9 mouse cellular contexts compared by ENCODE assay signal in the genomic region with DNA sequence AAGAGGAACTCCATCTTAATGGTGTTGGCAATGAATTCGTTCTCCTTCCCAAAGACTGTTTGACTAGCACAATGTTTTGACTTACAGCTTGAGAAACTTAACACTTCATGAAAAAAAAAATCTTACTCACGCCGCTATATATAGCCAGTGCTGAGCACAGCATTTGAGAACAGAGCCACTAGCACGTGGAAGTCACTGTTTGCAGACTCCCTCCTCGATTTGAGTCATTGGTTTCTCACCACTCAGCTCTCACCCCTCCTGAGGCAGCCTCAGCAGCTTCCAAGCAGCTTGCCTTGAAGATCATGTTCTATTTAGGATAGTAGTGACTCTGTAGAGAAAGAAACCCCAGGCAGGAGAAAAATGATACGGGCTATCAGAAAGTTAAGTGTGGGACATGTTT.
A peak's percentile ranks its signal among the peaks of the same experiment; 100 is the strongest.
DNase-seq lines count a peak whose midpoint lies in the region; ATAC-seq and TF ChIP-seq lines count a peak whose summit lies in the region.
"Had no signal": no experiment of that assay in that cellular context is flagged by ENCODE, and none has a peak within 500 bp of the region (broad histone marks: within the 10 kb centered on the region; RNA-seq: fewer than 3 reads in every experiment).

No protein-coding gene starts in this region.

- no peak for TF ChIP-seq CTCF in bone marrow macrophage, adult 2 months (IDR thresholded peaks at IDR 0.05; ENCODE audit: low read depth, low read length)
- TF ChIP-seq CTCF in gastrocnemius, adult 2 months (IDR thresholded peaks at IDR 0.05): no peak

- no peak for TF ChIP-seq POLR2A in bone marrow macrophage, adult 2 months (IDR thresholded peaks at IDR 0.05; ENCODE audit: borderline replicate concordance, low read depth, low read length)

- peak; percentile 98 for ATAC-seq in frontal cortex, adult (ENCODE audit: low TSS enrichment)

- intact Hi-C loops in heart, postnatal 14 days (cut with DNase I): no loop called here
- intact Hi-C loops in left cerebral cortex, postnatal 36 days (cut with DNase I): loop anchor here (10.0 kb wide), 1 partner anchor 89 kb away; no protein-coding TSS in a partner anchor
- intact Hi-C loops in gastrocnemius, adult 2 months (cut with DNase I): no loop called here

- H3K4me3 ChIP-seq in bone marrow macrophage, adult 2 months (ENCODE audit: insufficient read depth, low read length): no peak overlapping the region
- H3K4me3 ChIP-seq in gastrocnemius, adult 2 months: no peak overlapping the region
- H3K4me3 ChIP-seq: embryonic facial prominence, embryonic 12.5 days; limb, embryonic 12.5 days had no signal

- peaks cover 32% of the 10 kb centered on the region for H3K4me1 ChIP-seq in bone marrow macrophage, adult 2 months (ENCODE audit: control insufficient read depth, insufficient read depth, low read length)
- H3K4me1 ChIP-seq: embryonic facial prominence, embryonic 12.5 days had no signal

- peak; percentile 5 for DNase-seq in heart, postnatal 4 days
- no peak for DNase-seq in heart, postnatal 14 days
- peak; percentile 47 to 56 for DNase-seq in left cerebral cortex, postnatal 36 days (ENCODE audit: low spot score in 2 of 2)
- no peak for DNase-seq in gastrocnemius, adult 2 months
- DNase-seq in urinary bladder, postnatal 14 days (ENCODE audit: low spot score): no peak

- peak overlapping the region; percentile 92 for H3K27ac ChIP-seq in bone marrow macrophage, adult 2 months (ENCODE audit: insufficient read depth, low read depth, low read length)
- H3K27ac ChIP-seq in gastrocnemius, adult 2 months: no peak overlapping the region
- H3K27ac ChIP-seq: embryonic facial prominence, embryonic 12.5 days; limb, embryonic 12.5 days had no signal

Comparison
In these comparisons a context has a peak if more than half of its experiments do, and no peak if none do; other contexts are left out.
1. DNase-seq: peak in heart, postnatal 4 days (single experiment) and left cerebral cortex, postnatal 36 days (2 of 2); none in heart, postnatal 14 days (0 of 2), gastrocnemius, adult 2 months (single experiment) and urinary bladder, postnatal 14 days (single experiment).